Mouse (Mus musculus): ENCODE measurements at regions not wholly inside any gene's neighbourhood (a gene's known extent, or its start where the extent isn't known, plus 50 kb on each side); places are given as distances from the start of the nearest gene placed in this dataset.

GRCm38 (mm10) chr11:89232884-89233480 is 69.2 kb downstream of the Nog start:
- Histone ChIP-seq H3K4me3 (ENCODE audit: insufficient read depth in 1 of 2, low read depth in 2 of 2, low read length in 2 of 2) (no peak overlapping the region), H3K36me3 (replicated peaks; ENCODE audit: control insufficient read depth, insufficient read depth, low read depth) (no peaks in the 10 kb centered on the region), H3K9ac (replicated peaks) (no peak overlapping the region), H3K27ac (no peak overlapping the region), H3K4me1 (replicated peaks; ENCODE audit: control insufficient read depth in 2 of 2, insufficient read depth in 2 of 2, low read length in 1 of 2) (peaks cover 0 to 1% of the 10 kb centered on the region in 2 experiments; a peak in 1 of 4 replicates), H3K4me2 (ENCODE audit: low read depth) (no peak overlapping the region), H3K9me3 (ENCODE audit: control insufficient read depth, low read length) (no peaks in the 10 kb centered on the region), H3K27me3 (ENCODE audit: control insufficient read depth, insufficient read depth, low read length) (no peaks in the 10 kb centered on the region)
- TF ChIP-seq EP300 (IDR thresholded peaks at IDR 0.05; ENCODE audit: low read depth): no peak
- no peak for TF ChIP-seq CTCF (IDR thresholded peaks at IDR 0.05; ENCODE audit: low read depth)
- ATAC-seq (ENCODE audit: insufficient read depth) (no peak), DNase-seq (ENCODE audit: low read depth in 3 of 3, low spot score in 3 of 3) (no peak)
- WGBS (ENCODE audit: insufficient replicate concordance): 49% methylated on average over 9 of the region's 9 CpGs

DNA sequence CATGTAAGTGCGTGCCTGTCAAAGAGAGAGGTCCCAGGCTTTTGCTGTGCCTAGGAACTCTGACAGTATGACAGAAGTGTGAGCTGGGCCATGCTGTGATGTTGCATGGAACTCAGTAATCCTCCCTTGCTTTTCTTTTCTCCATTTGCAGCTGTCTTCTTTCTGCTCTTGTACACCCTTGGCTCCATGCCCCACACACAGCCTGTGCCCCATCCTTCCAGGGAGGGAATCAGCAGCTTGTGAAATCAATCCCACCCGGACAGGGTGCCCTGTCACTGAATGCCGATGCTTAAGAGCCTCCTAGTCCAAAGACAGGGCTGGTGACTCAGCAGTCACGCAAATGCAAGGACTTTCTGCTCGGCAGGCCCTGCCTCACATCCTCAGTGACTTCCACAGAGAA is 72.4 kb downstream of the Nog start:
- H3K4me2 ChIP-seq (ENCODE audit: low read depth): no peak overlapping the region
- H3K4me3 ChIP-seq (ENCODE audit: insufficient read depth in 1 of 2, low read depth in 2 of 2, low read length in 2 of 2): no peak overlapping the region
- H3K9me3 ChIP-seq (ENCODE audit: control insufficient read depth, low read length): no peaks in the 10 kb centered on the region
- H3K4me1 ChIP-seq (replicated peaks; ENCODE audit: control insufficient read depth in 2 of 2, insufficient read depth in 2 of 2, low read length in 1 of 2): peaks cover 0 to 1% of the 10 kb centered on the region in 2 experiments; a peak in 1 of 4 replicates
- TF ChIP-seq EP300 (IDR thresholded peaks at IDR 0.05; ENCODE audit: low read depth) (no peak), CTCF (IDR thresholded peaks at IDR 0.05; ENCODE audit: low read depth) (no peak)
- WGBS (ENCODE audit: insufficient replicate concordance): 52% methylated on average over 5 of the region's 5 CpGs
- H3K36me3 ChIP-seq (replicated peaks; ENCODE audit: control insufficient read depth, insufficient read depth, low read depth): no peaks in the 10 kb centered on the region
- DNase-seq (ENCODE audit: low read depth in 3 of 3, low spot score in 3 of 3): no peak
- no peaks in the 10 kb centered on the region for H3K27me3 ChIP-seq (ENCODE audit: control insufficient read depth, insufficient read depth, low read length)
- H3K9ac ChIP-seq (replicated peaks): no peak overlapping the region
- H3K27ac ChIP-seq: no peak overlapping the region
- ATAC-seq (ENCODE audit: insufficient read depth): no peak

GRCm38 (mm10) chr11:89213204-89213603 is 88.9 kb downstream of the Nog start:
- no peak for DNase-seq (ENCODE audit: low read depth in 3 of 3, low spot score in 3 of 3)
- no peaks in the 10 kb centered on the region for H3K36me3 ChIP-seq (replicated peaks; ENCODE audit: control insufficient read depth, insufficient read depth, low read depth)
- WGBS (ENCODE audit: insufficient replicate concordance): 55% methylated on average over 5 of the region's 5 CpGs
- H3K9ac ChIP-seq (replicated peaks): no peak overlapping the region
- no peak for ATAC-seq (ENCODE audit: insufficient read depth)
- TF ChIP-seq EP300 (IDR thresholded peaks at IDR 0.05; ENCODE audit: low read depth) (no peak), CTCF (IDR thresholded peaks at IDR 0.05; ENCODE audit: low read depth) (no peak)
- H3K4me1 ChIP-seq (replicated peaks; ENCODE audit: control insufficient read depth in 2 of 2, insufficient read depth in 2 of 2, low read length in 1 of 2): no peaks in the 10 kb centered on the region
- H3K9me3 ChIP-seq (ENCODE audit: control insufficient read depth, low read length): no peaks in the 10 kb centered on the region
- H3K4me3 ChIP-seq (ENCODE audit: insufficient read depth in 1 of 2, low read depth in 2 of 2, low read length in 2 of 2): no peak overlapping the region
- no peak overlapping the region for H3K4me2 ChIP-seq (ENCODE audit: low read depth)
- no peaks in the 10 kb centered on the region for H3K27me3 ChIP-seq (ENCODE audit: control insufficient read depth, insufficient read depth, low read length)
- no peak overlapping the region for H3K27ac ChIP-seq

GRCm38 (mm10) chr11:89209531-89209950 is 92.6 kb downstream of the Nog start:
- ATAC-seq (ENCODE audit: insufficient read depth) (no peak), DNase-seq (ENCODE audit: low read depth in 3 of 3, low spot score in 3 of 3) (no peak)
- TF ChIP-seq CTCF (IDR thresholded peaks at IDR 0.05; ENCODE audit: low read depth) (no peak), EP300 (IDR thresholded peaks at IDR 0.05; ENCODE audit: low read depth) (no peak)
- H3K27ac ChIP-seq: no peak overlapping the region
- no peaks in the 10 kb centered on the region for H3K9me3 ChIP-seq (ENCODE audit: control insufficient read depth, low read length)
- no peak overlapping the region for H3K4me2 ChIP-seq (ENCODE audit: low read depth)
- H3K36me3 ChIP-seq (replicated peaks; ENCODE audit: control insufficient read depth, insufficient read depth, low read depth): no peaks in the 10 kb centered on the region
- no peak overlapping the region for H3K4me3 ChIP-seq (ENCODE audit: insufficient read depth in 1 of 2, low read depth in 2 of 2, low read length in 2 of 2)
- WGBS (ENCODE audit: insufficient replicate concordance): 37% methylated on average over 11 of the region's 11 CpGs
- no peak overlapping the region for H3K9ac ChIP-seq (replicated peaks)
- no peaks in the 10 kb centered on the region for H3K27me3 ChIP-seq (ENCODE audit: control insufficient read depth, insufficient read depth, low read length)
- no peaks in the 10 kb centered on the region for H3K4me1 ChIP-seq (replicated peaks; ENCODE audit: control insufficient read depth in 2 of 2, insufficient read depth in 2 of 2, low read length in 1 of 2)

GRCm38 (mm10) chr11:89209072-89209471 is 93.1 kb downstream of the Nog start:
- H3K4me2 ChIP-seq (ENCODE audit: low read depth): no peak overlapping the region
- no peaks in the 10 kb centered on the region for H3K27me3 ChIP-seq (ENCODE audit: control insufficient read depth, insufficient read depth, low read length)
- ATAC-seq (ENCODE audit: insufficient read depth) (no peak), DNase-seq (ENCODE audit: low read depth in 3 of 3, low spot score in 3 of 3) (no peak)
- no peak for TF ChIP-seq CTCF (IDR thresholded peaks at IDR 0.05; ENCODE audit: low read depth)
- no peak for TF ChIP-seq EP300 (IDR thresholded peaks at IDR 0.05; ENCODE audit: low read depth)
- no peak overlapping the region for H3K27ac ChIP-seq
- H3K36me3 ChIP-seq (replicated peaks; ENCODE audit: control insufficient read depth, insufficient read depth, low read depth): no peaks in the 10 kb centered on the region
- no peak overlapping the region for H3K4me3 ChIP-seq (ENCODE audit: insufficient read depth in 1 of 2, low read depth in 2 of 2, low read length in 2 of 2)
- no peak overlapping the region for H3K9ac ChIP-seq (replicated peaks)
- H3K9me3 ChIP-seq (ENCODE audit: control insufficient read depth, low read length): no peaks in the 10 kb centered on the region
- WGBS (ENCODE audit: insufficient replicate concordance): 34% methylated on average over 6 of the region's 6 CpGs
- no peaks in the 10 kb centered on the region for H3K4me1 ChIP-seq (replicated peaks; ENCODE audit: control insufficient read depth in 2 of 2, insufficient read depth in 2 of 2, low read length in 1 of 2)

All from liver, embryonic 14.5 days (tissue).